Mouse (Mus musculus): ENCODE data around the gene Tsku.
A peak's percentile ranks its signal among the peaks of the same experiment; 100 is the strongest.

Gene Tsku

GRCm38 (mm10) chr7:98328311-98328710 is 32.8 kb downstream of the Tsku start:
- no peak for DNase-seq (ENCODE audit: low spot score)

- DNase-seq (ENCODE audit: low spot score), result no peak
Measured at GRCm38 (mm10) chr7:98326051-98326450, 35.1 kb downstream of the Tsku start.

- DNase-seq (ENCODE audit: low spot score), result no peak
Measured at GRCm38 (mm10) chr7:98324228-98324627, 36.9 kb downstream of the Tsku start.

GRCm38 (mm10) chr7:98323288-98324019 is 37.7 kb downstream of the Tsku start:
- DNase-seq (ENCODE audit: low spot score), result no peak

- DNase-seq (ENCODE audit: low spot score), result peak; percentile 36
Measured at GRCm38 (mm10) chr7:98322415-98322814, 38.7 kb downstream of the Tsku start.

- DNase-seq (ENCODE audit: low spot score), result no peak
Measured at GRCm38 (mm10) chr7:98321083-98321482, 40.0 kb downstream of the Tsku start, which contains the start of gene Acer3. Acer3 (minus strand) TSS chr7:98321208.

- DNase-seq (ENCODE audit: low spot score), result no peak
Measured at GRCm38 (mm10) chr7:98320006-98320556, 41.0 kb downstream of the Tsku start.

GRCm38 (mm10) chr7:98316568-98316967 is 44.6 kb downstream of the Tsku start:
- no peak for DNase-seq (ENCODE audit: low spot score)

- DNase-seq (ENCODE audit: low spot score), result no peak
Measured at GRCm38 (mm10) chr7:98315087-98315486, 46.0 kb downstream of the Tsku start.

GRCm38 (mm10) chr7:98312185-98312920 is 48.8 kb downstream of the Tsku start:
- DNase-seq (ENCODE audit: low spot score), result no peak

GRCm38 (mm10) chr7:98310266-98310665 is 50.9 kb downstream of the Tsku start:
- no peak for DNase-seq (ENCODE audit: low spot score)

GRCm38 (mm10) chr7:98309219-98310030 is 51.7 kb downstream of the Tsku start:
- DNase-seq (ENCODE audit: low spot score), result peak; percentile 93

GRCm38 (mm10) chr7:98308607-98309218 is 52.4 kb downstream of the Tsku start:
- DNase-seq (ENCODE audit: low spot score), result no peak

- no peak for DNase-seq (ENCODE audit: low spot score)
Measured at GRCm38 (mm10) chr7:98307921-98308606, 53.1 kb downstream of the Tsku start.

- DNase-seq (ENCODE audit: low spot score), result no peak
Measured at GRCm38 (mm10) chr7:98307411-98307810, 53.7 kb downstream of the Tsku start.

Measured in layer of hippocampus, adult 11-12 months (tissue).